Mouse (Mus musculus): Measurements from ENCODE around the gene Pira2. TPM values are rescaled to one million over a fixed set of nuclear protein-coding genes. Genes with fewer than 3 reads are reported as not detected.

The Pira2 gene
- not detected for polyA plus RNA-seq (2017; shearing (Covaris generic))

DNA sequence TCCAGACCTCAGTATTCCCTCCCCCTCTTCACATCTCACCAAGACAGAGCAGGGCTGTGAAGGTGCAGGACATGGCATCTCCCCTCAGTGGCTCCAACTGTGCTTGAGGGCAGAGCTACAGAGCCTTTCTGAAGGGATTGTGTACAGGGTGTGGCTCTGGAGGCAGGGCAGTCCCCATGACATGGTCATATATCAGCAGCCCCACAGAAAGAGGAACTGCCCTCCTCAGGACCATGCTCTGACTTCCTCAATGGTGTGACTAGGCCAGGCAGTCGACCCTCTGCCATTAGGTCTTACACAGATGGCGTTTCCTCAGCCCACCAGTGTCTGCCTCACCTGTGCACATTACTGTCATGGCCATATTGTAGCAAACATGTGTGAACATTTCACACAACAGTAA, at the start of gene Pira2:
Gene Pira2, minus strand, starts transcription at position 101 of the 400 bp plus-strand sequence.

DNA sequence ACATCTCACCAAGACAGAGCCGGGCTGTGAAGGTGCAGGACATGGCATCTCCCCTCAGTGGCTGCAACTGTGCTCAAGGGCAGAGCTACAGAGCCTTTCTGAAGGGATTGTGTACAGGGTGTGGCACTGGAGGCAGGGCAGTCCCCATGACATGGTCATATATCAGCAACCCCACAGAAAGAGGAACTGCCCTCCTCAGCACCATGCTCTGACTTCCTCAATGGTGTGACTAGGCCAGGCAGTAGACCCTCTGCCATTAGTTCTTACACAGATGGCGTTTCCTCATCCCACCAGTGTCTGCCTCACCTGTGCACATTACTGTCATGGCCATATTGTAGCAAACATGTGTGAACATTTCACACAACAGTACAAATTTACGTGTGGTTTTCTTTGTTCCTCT, 19.3 kb downstream of the Pira2 start, which contains the start of gene Gm15448:
Gene Gm15448, minus strand, starts transcription at position 89 of the 400 bp plus-strand sequence.

Other genes with a start within 250 kb of the Pira2 start
- not detected for gene Oscar, start 228.9 kb downstream of the Pira2 start, polyA plus RNA-seq (2017; shearing (Covaris generic))
- gene Ndufa3, start 227.7 kb downstream of the Pira2 start, polyA plus RNA-seq (2017; shearing (Covaris generic)): 317 TPM
- gene Tfpt, start 215.1 kb downstream of the Pira2 start, polyA plus RNA-seq (2017; shearing (Covaris generic)): 16.6 TPM
- gene Prpf31, start 215.1 kb downstream of the Pira2 start, polyA plus RNA-seq (2017; shearing (Covaris generic)): 46.4 TPM
- 81.6 TPM for gene Cnot3, start 199.8 kb downstream of the Pira2 start, polyA plus RNA-seq (2017; shearing (Covaris generic))
- 26.8 TPM for gene Leng1, start 179.2 kb downstream of the Pira2 start, polyA plus RNA-seq (2017; shearing (Covaris generic))
- gene Tmc4, start 167.5 kb downstream of the Pira2 start, polyA plus RNA-seq (2017; shearing (Covaris generic)): 2.6 TPM
- gene Tsen34, start 152.2 kb downstream of the Pira2 start, polyA plus RNA-seq (2017; shearing (Covaris generic)): 12.9 TPM
- 73.7 TPM for gene Mboat7, start 151.5 kb downstream of the Pira2 start, polyA plus RNA-seq (2017; shearing (Covaris generic))
- gene Rps9, start 141.1 kb downstream of the Pira2 start, polyA plus RNA-seq (2017; shearing (Covaris generic)): 2,082 TPM
- 0.34 TPM for gene Pirb, start 124.7 kb downstream of the Pira2 start, polyA plus RNA-seq (2017; shearing (Covaris generic))
- gene Gm15448, start 19.4 kb downstream of the Pira2 start, polyA plus RNA-seq (2017; shearing (Covaris generic)): not detected
- not detected for gene Gm14548, start 53.1 kb upstream of the Pira2 start, polyA plus RNA-seq (2017; shearing (Covaris generic))
- gene Lilra6, start 70.5 kb upstream of the Pira2 start, polyA plus RNA-seq (2017; shearing (Covaris generic)): not detected
- 14.2 TPM for gene Lair1, start 218.2 kb upstream of the Pira2 start, polyA plus RNA-seq (2017; shearing (Covaris generic))